Mouse (Mus musculus) bone marrow, adult 2 months (tissue): ENCODE results near the gene Tdrd7. TPM values are rescaled to one million over a fixed set of nuclear protein-coding genes. Genes with fewer than 3 reads are reported as not detected.

ENCODE experiments used
- H3K27ac ChIP-seq: fragments of 200-500 bp; 2 replicates; pipeline ENCODE4 v1.5.1; 2012; ENCODE audit warnings: low read depth, mild to moderate bottlenecking, control low read depth, inconsistent platforms, low read length; ENCODE audit not compliant: control insufficient read depth, poor library complexity, insufficient read depth
- H3K4me1 ChIP-seq: fragments of 200-500 bp; 2 replicates; pipeline ENCODE4 v1.6.1; 2011; ENCODE audit warnings: low read length; ENCODE audit not compliant: control insufficient read depth, insufficient read depth
- H3K4me3 ChIP-seq: fragments of 200-500 bp; replicated peaks from 2 replicates; pipeline ENCODE3; 2011; ENCODE audit warnings: mild to moderate bottlenecking, low read depth, low read length, control low read depth; ENCODE audit not compliant: control insufficient read depth
- CTCF ChIP-seq: fragments of 200-500 bp; IDR thresholded peaks from 2 replicates; pipeline ENCODE4 v1.5.1; 2011; ENCODE audit warnings: low read length, control low read depth; ENCODE audit not compliant: control insufficient read depth, insufficient read depth
- POLR2A ChIP-seq: fragments of 200-500 bp; IDR thresholded peaks from 2 replicates; pipeline ENCODE4 v1.6.1; 2011; ENCODE audit warnings: low read depth, mild to moderate bottlenecking, control low read depth, low read length, borderline replicate concordance; ENCODE audit not compliant: control insufficient read depth
- WGBS: fragments of 180-500 bp; shearing (Covaris S2); methylation state at CpG from one replicate; pipeline ENCODE4 v1.1.7; 2018; 5-methylcytosine and 5-hydroxymethylcytosine counted together
- polyA plus RNA-seq: library from polyadenylated mRNA; stranded (reverse); fragments of >200 nt; gene quantifications from 2 replicates; pipeline ENCODE4 v1.2.4, GENCODE M21; 2011; ENCODE audit warnings: low replicate concordance; ENCODE audit not compliant: missing spikeins, insufficient read depth, insufficient read length

Tdrd7 gene
- polyA plus RNA-seq, 1 experiment = 15.2 TPM

GRCm38 (mm10) chr4:46040594-46041192, 75.6 kb downstream of the Tdrd7 start:
- H3K27ac ChIP-seq = peak overlapping the region; percentile 80
- no peaks in the 10 kb centered on the region; the same call in 1 of the 2 replicates for H3K4me1 ChIP-seq
- peak; percentile 55; the same call in 1 of the 2 replicates for TF ChIP-seq POLR2A
- TF ChIP-seq CTCF = no peak
- peak overlapping the region; percentile 72 for H3K4me3 ChIP-seq
- WGBS = 6% methylated on average over 9 of the region's 9 CpGs

- Histone ChIP-seq H3K4me1 (no peaks in the 10 kb centered on the region; the same call in 1 of the 2 replicates), H3K27ac (peak overlapping the region; percentile 74; the same call in 1 of the 2 replicates), H3K4me3 (peak overlapping the region; percentile 45)
- no peak for TF ChIP-seq POLR2A
- no peak for TF ChIP-seq CTCF
- WGBS = 73% methylated on average over 7 of the region's 7 CpGs
Observed at GRCm38 (mm10) chr4:46041761-46042504, 76.8 kb downstream of the Tdrd7 start.

- WGBS = 64% methylated on average over 5 of the region's 5 CpGs
- no peaks in the 10 kb centered on the region; the same call in 1 of the 2 replicates for H3K4me1 ChIP-seq
- peak overlapping the region; percentile 22 for H3K4me3 ChIP-seq
Observed at GRCm38 (mm10) chr4:46042505-46042850, 77.3 kb downstream of the Tdrd7 start.

GRCm38 (mm10) chr4:46043361-46043760, 78.2 kb downstream of the Tdrd7 start:
- Histone ChIP-seq H3K27ac (no peak overlapping the region), H3K4me3 (no peak overlapping the region), H3K4me1 (no peaks in the 10 kb centered on the region; the same call in 1 of the 2 replicates)
- WGBS = 85% methylated on average over 8 of the region's 8 CpGs
- TF ChIP-seq CTCF (no peak), POLR2A (no peak)

More at GRCm38 (mm10) chr4:46042505-46042850, 77.3 kb downstream of the Tdrd7 start:
- no peak for TF ChIP-seq CTCF
- no peak for TF ChIP-seq POLR2A
- 0 out of 2 replicates have a peak overlapping the region, but pooled peaks have one; percentile 2 for H3K27ac ChIP-seq

- WGBS = 83% methylated on average over 4 of the region's 4 CpGs
- Histone ChIP-seq H3K27ac (no peak overlapping the region), H3K4me1 (no peaks in the 10 kb centered on the region; the same call in 1 of the 2 replicates), H3K4me3 (no peak overlapping the region)
- TF ChIP-seq POLR2A (no peak), CTCF (no peak)
Observed at GRCm38 (mm10) chr4:46047971-46048370, 82.8 kb downstream of the Tdrd7 start.

GRCm38 (mm10) chr4:46048418-46048817, 83.3 kb downstream of the Tdrd7 start:
- TF ChIP-seq POLR2A (no peak), CTCF (no peak)
- no peak overlapping the region for H3K4me3 ChIP-seq
- H3K27ac ChIP-seq = no peak overlapping the region
- no peaks in the 10 kb centered on the region for H3K4me1 ChIP-seq
- WGBS = 88% methylated on average over 7 of the region's 7 CpGs

- 88% methylated on average over 9 of the region's 9 CpGs for WGBS
- H3K4me1 ChIP-seq = no peaks in the 10 kb centered on the region
- no peak for TF ChIP-seq POLR2A
- TF ChIP-seq CTCF = no peak
Observed at GRCm38 (mm10) chr4:46053323-46054107, 88.4 kb downstream of the Tdrd7 start.

GRCm38 (mm10) chr4:46056163-46056562, 91.0 kb downstream of the Tdrd7 start:
- no peaks in the 10 kb centered on the region for H3K4me1 ChIP-seq
- no peak overlapping the region for H3K4me3 ChIP-seq
- no peak overlapping the region for H3K27ac ChIP-seq
- TF ChIP-seq CTCF = no peak
- no peak for TF ChIP-seq POLR2A
- 82% methylated on average over 5 of the region's 5 CpGs for WGBS

More at GRCm38 (mm10) chr4:46053323-46054107, 88.4 kb downstream of the Tdrd7 start:
- H3K4me3 ChIP-seq = no peak overlapping the region
- H3K27ac ChIP-seq = no peak overlapping the region
